Mouse (Mus musculus) liver, adult 2 months (tissue): ENCODE results near the gene Wrap53. TPM values are rescaled to one million over a fixed set of nuclear protein-coding genes. Genes with fewer than 3 reads are reported as not detected.

Source experiments
- DNase-seq: peaks from one replicate; pipeline ENCODE4 v3.0.0-alpha.2; 2011; ENCODE audit warnings: low read depth, low spot score; ENCODE audit errors: extremely low read depth
- H3K27ac ChIP-seq: fragments of 200-500 bp; replicated peaks from 2 replicates; pipeline ENCODE4 v1.5.1; 2012; ENCODE audit warnings: low read depth, mild to moderate bottlenecking, control low read depth, inconsistent platforms, low read length; ENCODE audit not compliant: insufficient read depth
- H3K27me3 ChIP-seq: fragments of 200-500 bp; 2 replicates; pipeline ENCODE4 v1.6.1; 2012; ENCODE audit warnings: mild to moderate bottlenecking, moderate library complexity, low read length, inconsistent platforms; ENCODE audit not compliant: control insufficient read depth, insufficient read depth
- H3K36me3 ChIP-seq: fragments of 200-500 bp; 2 replicates; pipeline ENCODE4 v1.6.1; 2012; ENCODE audit warnings: low read length, inconsistent platforms; ENCODE audit not compliant: control insufficient read depth, insufficient read depth
- H3K4me1 ChIP-seq: fragments of 200-500 bp; 2 replicates; pipeline ENCODE4 v1.6.1; 2011; ENCODE audit warnings: low read length; ENCODE audit not compliant: control insufficient read depth, insufficient read depth
- H3K4me3 ChIP-seq: fragments of 200-500 bp; 2 replicates; pipeline ENCODE4 v1.5.1; 2011; ENCODE audit warnings: low read depth, mild to moderate bottlenecking, control low read depth, low read length, moderate library complexity; ENCODE audit not compliant: insufficient read depth
- H3K79me2 ChIP-seq: fragments of 200-500 bp; 2 replicates; pipeline ENCODE4 v1.6.1; 2012; ENCODE audit warnings: inconsistent platforms, mild to moderate bottlenecking, low read length, moderate library complexity; ENCODE audit not compliant: control insufficient read depth, insufficient read depth
- H3K9ac ChIP-seq: fragments of 200-500 bp; 2 replicates; pipeline ENCODE4 v1.6.1; 2012; ENCODE audit warnings: low read depth, mild to moderate bottlenecking, control low read depth, inconsistent platforms, low read length
- CTCF ChIP-seq: fragments of 200-500 bp; IDR thresholded peaks from 2 replicates; pipeline ENCODE4 v1.5.1; 2011; ENCODE audit warnings: low read depth, low read length, control low read depth
- POLR2A ChIP-seq: fragments of 200-500 bp; IDR thresholded peaks from 2 replicates; pipeline ENCODE4 v1.6.1; 2011; ENCODE audit warnings: low read length, control low read depth; ENCODE audit not compliant: insufficient read depth; ENCODE audit errors: extremely low read depth
- WGBS: fragments of 180-500 bp; shearing (Covaris S2); methylation state at CpG from one replicate; pipeline ENCODE4 v1.1.7; 2018; 5-methylcytosine and 5-hydroxymethylcytosine counted together
- polyA plus RNA-seq: library from polyadenylated mRNA; depleted of rRNA; stranded (reverse); fragments of >200 nt; gene quantifications from 2 replicates; pipeline ENCODE4 v1.2.3, GENCODE M21; 2012
- total RNA-seq: library from RNA; depleted of rRNA; stranded (reverse); fragments of >200 nt; gene quantifications from 2 replicates; pipeline ENCODE4 v1.2.3, GENCODE M21; 2014

Gene Wrap53
- total and polyA plus RNA-seq, 2 experiments = 5.6 to 11.2 TPM

DNA sequence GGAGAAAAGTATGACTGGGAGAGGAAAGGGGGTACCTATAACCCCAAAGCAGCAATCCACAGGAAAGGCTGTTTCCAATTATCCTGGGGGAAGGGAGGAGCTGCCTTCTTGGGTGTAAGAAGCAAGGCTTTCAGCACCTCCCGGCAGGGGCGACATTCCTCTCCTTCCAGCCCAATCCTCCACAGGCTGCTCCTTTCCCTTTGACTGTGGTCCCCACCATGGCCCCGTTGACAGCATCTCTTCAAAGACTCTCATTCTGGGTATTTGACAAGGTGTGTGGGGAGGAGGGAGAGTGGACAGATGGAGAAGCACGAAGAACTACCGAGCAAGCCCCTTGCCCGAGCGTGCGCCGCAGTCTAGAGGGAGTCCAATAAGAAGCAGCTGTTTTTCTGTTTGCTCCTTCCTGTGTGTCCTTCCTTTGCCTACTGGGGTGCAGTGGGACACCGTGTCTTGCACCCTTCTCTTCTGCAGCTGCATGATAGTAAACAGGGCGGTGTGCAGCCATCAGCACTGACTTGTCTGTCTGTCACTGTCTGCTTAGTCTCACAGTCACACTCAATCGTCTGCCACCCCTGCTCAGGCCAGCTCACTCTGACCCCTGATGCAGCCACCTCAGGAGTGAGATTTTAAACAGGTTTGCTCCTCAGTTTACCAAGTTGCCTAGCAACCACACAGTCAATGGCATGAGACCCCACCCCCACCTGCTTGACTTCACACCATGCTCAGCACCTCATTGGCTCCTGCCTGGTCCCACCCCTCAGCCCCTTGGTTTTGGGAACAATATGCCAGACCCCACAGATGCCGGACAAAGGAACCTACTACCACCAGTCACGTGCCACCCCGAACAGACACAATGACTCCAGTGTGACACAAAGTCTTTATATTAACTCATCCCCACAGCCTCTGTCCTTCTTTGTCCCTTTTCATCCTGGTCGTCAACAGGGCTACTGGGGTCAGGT lies 18.9 kb downstream of the Wrap53 start:
- no peak for DNase-seq
- H3K79me2 ChIP-seq = no peaks in the 10 kb centered on the region
- no peak overlapping the region for H3K4me3 ChIP-seq
- TF ChIP-seq POLR2A = no peak
- no peak for TF ChIP-seq CTCF
- peaks cover 5% of the 10 kb centered on the region; the same call in 1 of the 2 replicates for H3K36me3 ChIP-seq
- H3K9ac ChIP-seq = no peak overlapping the region
- 93% methylated on average over 16 of the region's 16 CpGs for WGBS
- no peaks in the 10 kb centered on the region for H3K4me1 ChIP-seq
- H3K27me3 ChIP-seq = no peaks in the 10 kb centered on the region
- no peak overlapping the region for H3K27ac ChIP-seq

DNA sequence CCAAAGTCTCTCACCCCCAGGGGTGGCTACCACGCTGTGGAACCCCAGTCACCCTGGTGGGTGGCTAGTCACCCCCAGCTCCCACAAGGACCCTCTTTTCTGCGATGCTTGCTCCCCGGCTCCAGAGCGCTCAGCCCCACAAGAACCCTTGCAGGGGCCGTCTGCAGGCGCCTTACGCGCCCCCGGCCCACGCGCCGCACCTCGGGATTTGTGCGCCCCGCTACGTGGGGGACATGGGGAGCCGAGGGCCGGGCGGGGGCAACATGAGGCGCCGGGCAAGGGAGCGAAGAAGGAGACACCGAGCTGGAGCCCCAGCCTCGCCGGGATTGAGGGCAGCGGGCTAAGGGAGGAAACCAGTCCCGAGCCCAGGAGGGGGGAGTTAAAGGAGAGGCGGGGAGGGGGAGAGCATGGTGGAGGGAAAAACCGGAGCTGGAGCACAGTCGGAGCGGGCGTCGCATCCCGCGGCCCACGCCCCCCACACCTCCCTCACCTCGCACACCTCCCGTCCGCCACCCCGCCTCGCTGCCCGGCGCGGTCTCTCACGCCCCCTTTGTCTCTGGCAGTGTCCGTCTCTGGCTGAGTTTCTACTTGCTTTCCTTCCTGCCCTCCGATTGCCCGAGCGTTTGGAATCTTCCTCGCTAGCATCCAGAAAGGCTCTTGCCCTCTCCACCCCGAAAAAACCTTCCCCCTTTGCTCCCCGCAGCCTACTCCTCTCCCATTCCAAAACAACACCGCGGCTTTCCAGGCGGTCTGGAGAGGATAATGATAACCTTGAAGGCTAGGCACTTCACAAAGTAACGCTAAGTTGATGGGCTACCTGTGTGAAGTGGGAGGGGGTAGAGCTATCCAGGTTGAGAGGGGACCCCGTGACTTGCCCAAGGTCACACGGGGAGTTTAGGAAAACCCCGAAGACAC lies 19.9 kb downstream of the Wrap53 start, which contains the start of gene Efnb3:
Gene Efnb3 (minus strand): TSS at position 355 of the 915 bp plus-strand sequence.
- Histone ChIP-seq H3K9ac (no peak within 1 kb of the TSS), H3K36me3 (peaks cover 5% of the 10 kb centered on the region; the same call in 1 of the 2 replicates), H3K27me3 (no peaks in the 10 kb centered on the region), H3K27ac (no peak within 1 kb of the TSS), H3K79me2 (no peaks in the 10 kb centered on the region), H3K4me3 (no peak within 1 kb of the TSS), H3K4me1 (no peaks in the 10 kb centered on the region)
- TF ChIP-seq CTCF = no peak
- 14% methylated on average over 59 of the region's 59 CpGs for WGBS
- DNase-seq = no peak

DNA sequence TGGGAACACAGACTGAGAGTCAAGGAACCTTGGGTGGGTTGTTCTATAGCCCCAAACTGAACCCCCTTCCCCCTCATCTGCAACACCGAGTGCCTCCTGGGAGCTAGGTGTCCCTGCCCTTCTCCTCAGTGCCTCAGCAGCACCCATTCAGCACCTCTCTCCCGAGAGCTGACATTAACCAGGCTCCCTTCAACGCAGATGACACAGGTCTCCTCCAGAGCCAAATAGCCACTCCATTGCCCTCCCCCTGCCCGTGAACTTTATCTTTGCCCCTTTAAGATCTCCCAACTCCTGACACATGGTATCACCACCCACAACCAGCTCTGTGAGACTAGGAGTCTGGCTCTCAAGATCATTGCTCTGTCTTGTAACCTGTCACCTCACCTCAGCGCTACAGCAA lies 20.9 kb downstream of the Wrap53 start:
- H3K4me1 ChIP-seq = no peaks in the 10 kb centered on the region
- no peak overlapping the region for H3K4me3 ChIP-seq
- H3K79me2 ChIP-seq = no peaks in the 10 kb centered on the region
- no peak overlapping the region for H3K9ac ChIP-seq
- no peaks in the 10 kb centered on the region for H3K27me3 ChIP-seq
- 43% methylated on average over 5 of the region's 5 CpGs for WGBS
- H3K36me3 ChIP-seq = peaks cover 5% of the 10 kb centered on the region; the same call in 1 of the 2 replicates
- H3K27ac ChIP-seq = no peak overlapping the region
- DNase-seq = no peak
- TF ChIP-seq POLR2A (no peak), CTCF (no peak)

DNA sequence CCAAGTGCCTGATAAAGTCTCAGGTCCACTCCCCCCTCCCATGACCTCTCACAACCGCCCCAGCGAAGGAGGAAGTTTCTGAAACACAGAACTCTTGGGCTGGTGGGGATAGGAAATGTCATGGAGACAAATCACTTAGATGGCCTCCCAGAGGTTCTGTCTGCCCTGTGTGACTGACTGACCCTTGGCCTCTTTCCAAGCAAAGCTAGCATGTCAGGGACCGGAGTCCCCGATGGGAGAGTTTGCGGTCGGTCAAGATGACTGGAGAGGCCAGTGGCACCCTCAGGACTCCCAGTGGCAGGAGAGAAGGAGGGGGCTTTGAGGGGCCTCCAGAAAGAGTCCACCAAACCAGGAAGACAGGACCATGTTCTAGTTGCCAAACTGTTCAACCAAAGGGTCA lies 21.3 kb downstream of the Wrap53 start:
- no peak overlapping the region for H3K9ac ChIP-seq

DNA sequence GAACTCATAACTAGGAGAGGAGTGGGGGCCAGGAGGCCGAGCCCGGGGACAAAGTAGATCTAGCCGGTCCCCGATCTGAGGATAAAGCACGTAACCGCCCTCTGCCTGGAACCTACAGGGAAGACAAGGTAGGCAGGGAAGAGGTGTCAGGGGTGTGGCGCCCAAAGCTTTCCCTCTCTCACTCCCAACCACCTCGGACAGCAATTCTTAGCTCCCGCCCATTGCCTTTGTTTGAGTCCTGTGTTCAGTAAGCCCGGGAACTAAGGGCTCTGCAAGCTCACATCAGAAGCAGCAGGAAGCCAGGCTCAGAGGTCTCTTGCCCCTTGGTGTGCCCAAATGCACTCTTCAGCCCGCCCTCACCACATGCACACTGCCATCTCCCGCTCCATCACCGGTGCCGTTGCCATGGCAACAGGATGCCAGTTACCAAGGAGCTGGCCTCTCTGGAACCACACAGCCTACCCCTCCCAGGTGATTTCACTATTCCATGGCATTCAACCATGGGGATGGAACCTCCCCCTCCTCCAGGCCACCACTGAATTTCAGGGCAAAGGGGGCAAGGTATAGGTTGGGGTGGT lies 22.6 kb downstream of the Wrap53 start:
- no peak overlapping the region for H3K9ac ChIP-seq
- no peak for DNase-seq
- TF ChIP-seq CTCF = no peak
- TF ChIP-seq POLR2A = no peak
- H3K27me3 ChIP-seq = no peaks in the 10 kb centered on the region
- no peaks in the 10 kb centered on the region for H3K79me2 ChIP-seq
- H3K27ac ChIP-seq = no peak overlapping the region
- no peaks in the 10 kb centered on the region for H3K4me1 ChIP-seq
- no peak overlapping the region for H3K4me3 ChIP-seq
- 0 out of 2 replicates have a peak, but pooled peaks cover 3% of the 10 kb centered on the region for H3K36me3 ChIP-seq
- 67% methylated on average over 14 of the region's 14 CpGs for WGBS

More for the DNA sequence above, 21.3 kb downstream of the Wrap53 start:
- Histone ChIP-seq H3K27ac (no peak overlapping the region), H3K36me3 (peaks cover 5% of the 10 kb centered on the region; the same call in 1 of the 2 replicates), H3K79me2 (no peaks in the 10 kb centered on the region), H3K4me1 (no peaks in the 10 kb centered on the region), H3K4me3 (no peak overlapping the region), H3K27me3 (no peaks in the 10 kb centered on the region)
- no peak for TF ChIP-seq POLR2A
- TF ChIP-seq CTCF = no peak
- DNase-seq = peak; percentile 26
- WGBS = 24% methylated on average over 6 of the region's 6 CpGs
